Comparison of ENCODE assay signal across 8 mouse cellular contexts in the genomic region with DNA sequence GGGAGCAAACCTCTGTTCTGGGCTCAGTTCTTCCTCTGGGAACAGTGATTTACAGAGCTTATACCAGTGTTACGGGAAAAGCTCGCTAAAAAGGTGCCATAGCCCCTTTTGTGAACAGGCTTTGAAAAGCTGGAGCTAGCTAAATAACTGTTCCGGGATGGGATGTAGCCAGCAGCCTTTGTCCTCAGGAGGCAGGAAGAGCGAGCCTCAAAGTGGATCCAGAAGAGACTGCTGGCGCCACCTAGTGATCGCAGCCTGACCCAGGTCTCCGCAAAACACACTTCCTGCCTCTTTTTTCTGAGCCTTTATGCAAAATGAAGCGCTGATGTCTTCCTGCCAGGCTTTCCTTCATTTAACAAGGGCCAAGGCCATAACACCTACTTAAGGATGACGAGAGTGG. TPM values are rescaled to one million over a fixed set of nuclear protein-coding genes. Genes with fewer than 3 reads are reported as not detected.
A peak's percentile ranks its signal among the peaks of the same experiment; 100 is the strongest.
DNase-seq lines count a peak whose midpoint lies in the region; ATAC-seq and TF ChIP-seq lines count a peak whose summit lies in the region.

No protein-coding gene starts in this region.

- no peak for TF ChIP-seq EP300 in CH12.LX (IDR thresholded peaks at IDR 0.05; ENCODE audit: low read length)
- no peak for TF ChIP-seq EP300 in liver, postnatal 0 days (IDR thresholded peaks at IDR 0.05; ENCODE audit: low read depth)

- H3K27ac ChIP-seq in CH12.LX (ENCODE audit: insufficient read depth, low read depth): peak overlapping the region; percentile 90
- peak overlapping the region; percentile 94 for H3K27ac ChIP-seq in forebrain, embryonic 12.5 days
- H3K27ac ChIP-seq in liver, postnatal 0 days (ENCODE audit: low read depth): peak overlapping the region; percentile 94
- H3K27ac ChIP-seq in neural tube, embryonic 14.5 days (ENCODE audit: low read depth, low read length): peak overlapping the region; percentile 96

- in situ Hi-C loops in CH12.LX (cut with MboI; ENCODE audit: low pct_ligation_motif_present, low pct_unique_long_range_greater_than_20kb, low sequenced_read_pairs): loop anchor here (5.0 kb wide), 1 partner anchor 40 kb away; no protein-coding TSS in a partner anchor

- peak; percentile 92 for DNase-seq in CH12.LX (ENCODE audit: extremely low read depth)
- peak; percentile 83 for DNase-seq in c-Kit-positive CD71-positive TER-119-negative erythroid progenitor cells, embryonic 14.5 days (ENCODE audit: low read depth)
- DNase-seq in heart, postnatal 10 days: peak; percentile 92 to 94
- peak; percentile 80 for DNase-seq in large intestine, adult 2 months (ENCODE audit: low read depth, low spot score)
- peak; percentile 91 for DNase-seq in liver, postnatal 0 days
- DNase-seq in testis, postnatal 10 days (ENCODE audit: low spot score): peak; percentile 95

- peak; percentile 69 for ATAC-seq in forebrain, embryonic 12.5 days (ENCODE audit: low FRiP score)
- ATAC-seq in liver, postnatal 0 days: no peak
- peak; percentile 72 for ATAC-seq in neural tube, embryonic 14.5 days (ENCODE audit: low read depth)

- TF ChIP-seq POLR2A in CH12.LX (IDR thresholded peaks at IDR 0.05; ENCODE audit: low read depth, low read length): peak; percentile 38

- H3K4me3 ChIP-seq in CH12.LX (replicated peaks in 1 of 3; ENCODE audit: low read depth in 2 of 3, low read length in 2 of 3, poor library complexity in 1 of 3): peak overlapping the region in 2 of 3 experiments; percentile 22 to 40
- H3K4me3 ChIP-seq in forebrain, embryonic 12.5 days (replicated peaks): peak overlapping the region; percentile 31
- peak overlapping the region; percentile 83 for H3K4me3 ChIP-seq in liver, postnatal 0 days (ENCODE audit: low read depth, low read length)
- H3K4me3 ChIP-seq in neural tube, embryonic 14.5 days (ENCODE audit: low read depth, low read length): peak overlapping the region; percentile 30

- H3K27me3 ChIP-seq in CH12.LX (replicated peaks): no peaks in the 10 kb centered on the region
- no peaks in the 10 kb centered on the region for H3K27me3 ChIP-seq in forebrain, embryonic 12.5 days
- H3K27me3 ChIP-seq in liver, postnatal 0 days (ENCODE audit: insufficient read depth, low read length): no peaks in the 10 kb centered on the region
- no peaks in the 10 kb centered on the region for H3K27me3 ChIP-seq in neural tube, embryonic 14.5 days (ENCODE audit: control insufficient read depth, insufficient read depth, low read length)

- TF ChIP-seq CTCF in CH12.LX (conservative IDR thresholded peaks at IDR 0.05 in 1 of 2, IDR thresholded peaks at IDR 0.05 in 1 of 2; ENCODE audit: low read depth in 2 of 2, low read length in 2 of 2): peak; percentile 64 to 95
- TF ChIP-seq CTCF in liver, postnatal 0 days (IDR thresholded peaks at IDR 0.05; ENCODE audit: low read depth): peak; percentile 95

- intact Hi-C loops in heart, postnatal 10 days (cut with DNase I): loop anchor here (1.0 kb wide), 1 partner anchor 25 kb away; a partner anchor contains a TSS

- H3K4me1 ChIP-seq in CH12.LX (ENCODE audit: control insufficient read depth in 1 of 2, insufficient read depth in 2 of 2): peaks cover 13 to 65% of the 10 kb centered on the region in 2 experiments
- peaks cover 40% of the 10 kb centered on the region for H3K4me1 ChIP-seq in forebrain, embryonic 12.5 days
- peaks cover 39% of the 10 kb centered on the region for H3K4me1 ChIP-seq in liver, postnatal 0 days (ENCODE audit: insufficient read depth)
- peaks cover 29% of the 10 kb centered on the region for H3K4me1 ChIP-seq in neural tube, embryonic 14.5 days (ENCODE audit: control insufficient read depth, insufficient read depth, low read length)

- peak overlapping the region; percentile 59 for H3K9ac ChIP-seq in CH12.LX (ENCODE audit: insufficient read depth, low read depth)
- H3K9ac ChIP-seq in forebrain, embryonic 12.5 days: peak overlapping the region; percentile 79
- H3K9ac ChIP-seq in liver, postnatal 0 days (replicated peaks): peak overlapping the region; percentile 91
- H3K9ac ChIP-seq in neural tube, embryonic 14.5 days (replicated peaks; ENCODE audit: low read depth, low read length): peak overlapping the region; percentile 86

- dilution Hi-C loops in CH12.LX (cut with MboI; ENCODE audit: extremely low pct_ligation_motif_present, extremely low pct_unique_long_range_greater_than_20kb, low sequenced_read_pairs): no loop called here

- peaks cover 22% of the 10 kb centered on the region for H3K79me2 ChIP-seq in CH12.LX (replicated peaks; ENCODE audit: control insufficient read depth, extremely low read depth, insufficient read depth, poor library complexity, severe bottlenecking)

- H3K4me2 ChIP-seq in CH12.LX (ENCODE audit: insufficient read depth, low read depth, poor library complexity, severe bottlenecking): peak overlapping the region; percentile 48
- H3K4me2 ChIP-seq in forebrain, embryonic 12.5 days: peak overlapping the region; percentile 58
- H3K4me2 ChIP-seq in liver, postnatal 0 days (ENCODE audit: low read depth, low read length): peak overlapping the region; percentile 85
- H3K4me2 ChIP-seq in neural tube, embryonic 14.5 days (ENCODE audit: low read depth, low read length): peak overlapping the region; percentile 63

- peak; percentile 84 for TF ChIP-seq RAD21 in CH12.LX (IDR thresholded peaks at IDR 0.05; ENCODE audit: low read depth, low read length)

- no peaks in the 10 kb centered on the region for H3K9me3 ChIP-seq in CH12.LX (replicated peaks; ENCODE audit: low read length)
- H3K9me3 ChIP-seq in forebrain, embryonic 12.5 days: no peaks in the 10 kb centered on the region
- no peaks in the 10 kb centered on the region for H3K9me3 ChIP-seq in liver, postnatal 0 days (ENCODE audit: low read length)
- no peaks in the 10 kb centered on the region for H3K9me3 ChIP-seq in neural tube, embryonic 14.5 days (ENCODE audit: control insufficient read depth, low read length)

- H3K36me3 ChIP-seq in CH12.LX (replicated peaks in 1 of 2; ENCODE audit: control insufficient read depth in 1 of 2, insufficient read depth in 1 of 2, low read length in 1 of 2): peaks cover 17 to 42% of the 10 kb centered on the region in 2 experiments
- H3K36me3 ChIP-seq in forebrain, embryonic 12.5 days (replicated peaks): peaks cover 27% of the 10 kb centered on the region
- peaks cover 26% of the 10 kb centered on the region for H3K36me3 ChIP-seq in liver, postnatal 0 days (replicated peaks; ENCODE audit: insufficient read depth, low read length)
- peaks cover 3% of the 10 kb centered on the region; the same call in 1 of the 2 replicates for H3K36me3 ChIP-seq in neural tube, embryonic 14.5 days (ENCODE audit: control insufficient read depth, insufficient read depth, low read length)

- WGBS in forebrain, embryonic 12.5 days: under 1% methylated on average over 9 of the region's 9 CpGs
- 2% methylated on average over 9 of the region's 9 CpGs for WGBS in large intestine, adult 2 months
- WGBS in liver, postnatal 0 days (ENCODE audit: insufficient replicate concordance): 1% methylated on average over 9 of the region's 9 CpGs
- under 1% methylated on average over 9 of the region's 9 CpGs for WGBS in neural tube, embryonic 14.5 days

RNA-seq across cellular contexts. Expression of a gene that starts 2.3 kb away (rescaled TPM):
- total RNA-seq in CH12.LX (2012; rRNA removed) (319 and 365 TPM in 2 replicates), CH12.LX (2014; rRNA removed) (299 and 311 TPM in 2 replicates)
- 406 and 451 TPM in 2 replicates for polyA plus RNA-seq in CH12.LX (2012; ENCODE audit: insufficient read length, low read depth)
- 389 and 413 TPM in 2 replicates for polyA plus RNA-seq in forebrain, embryonic 12.5 days (2016; fragmentation: Nextera tagmentation; extraction: Ambion mirVana)
- 100 to 1,000 TPM; 216 to 231 TPM for total RNA-seq in heart, postnatal 10 days (2021)
- polyA plus RNA-seq in large intestine, adult 2 months (2012; rRNA removed): 93.2 and 120 TPM in 2 replicates
- 68.7 and 81.3 TPM in 2 replicates for polyA plus RNA-seq in liver, postnatal 0 days (2015; fragmentation: Nextera tagmentation; extraction: Ambion mirVana)
- polyA plus RNA-seq in neural tube, embryonic 14.5 days (2014; fragmentation: Nextera tagmentation; extraction: Ambion mirVana): 176 and 245 TPM in 2 replicates

RNA-seq across cellular contexts. Expression of a gene that starts 2.7 kb away (rescaled TPM):
- 10.0 and 11.0 TPM in 2 replicates for total RNA-seq in CH12.LX (2012; rRNA removed)
- total RNA-seq in CH12.LX (2014; rRNA removed): 2.4 TPM in 2 replicates
- 14.9 and 15.0 TPM in 2 replicates for polyA plus RNA-seq in CH12.LX (2012; ENCODE audit: insufficient read length, low read depth)
- 20.5 and 22.9 TPM in 2 replicates for polyA plus RNA-seq in forebrain, embryonic 12.5 days (2016; fragmentation: Nextera tagmentation; extraction: Ambion mirVana)
- total RNA-seq in heart, postnatal 10 days (2021): 10 to 100 TPM; 10.3 to 11.1 TPM
- 115 and 227 TPM in 2 replicates for polyA plus RNA-seq in large intestine, adult 2 months (2012; rRNA removed)
- polyA plus RNA-seq in liver, postnatal 0 days (2015; fragmentation: Nextera tagmentation; extraction: Ambion mirVana): 82.1 and 133 TPM in 2 replicates
- polyA plus RNA-seq in neural tube, embryonic 14.5 days (2014; fragmentation: Nextera tagmentation; extraction: Ambion mirVana): 29.4 and 30.5 TPM in 2 replicates

RNA-seq across cellular contexts. Expression of a gene that starts 25.6 kb away (rescaled TPM):
- total RNA-seq in CH12.LX (2012; rRNA removed): 14.7 and 15.9 TPM in 2 replicates
- total RNA-seq in CH12.LX (2014; rRNA removed): 14.0 and 14.1 TPM in 2 replicates
- polyA plus RNA-seq in CH12.LX (2012; ENCODE audit: insufficient read length, low read depth): 25.8 and 30.9 TPM in 2 replicates
- polyA plus RNA-seq in forebrain, embryonic 12.5 days (2016; fragmentation: Nextera tagmentation; extraction: Ambion mirVana): 49.0 and 52.8 TPM in 2 replicates
- 1 to 10 TPM; 4.3 to 4.8 TPM for total RNA-seq in heart, postnatal 10 days (2021)
- 8.0 and 8.8 TPM in 2 replicates for polyA plus RNA-seq in large intestine, adult 2 months (2012; rRNA removed)
- 8.2 and 8.4 TPM in 2 replicates for polyA plus RNA-seq in liver, postnatal 0 days (2015; fragmentation: Nextera tagmentation; extraction: Ambion mirVana)
- 34.9 and 40.8 TPM in 2 replicates for polyA plus RNA-seq in neural tube, embryonic 14.5 days (2014; fragmentation: Nextera tagmentation; extraction: Ambion mirVana)

RNA-seq across cellular contexts. Expression of a gene that starts 25.8 kb away (rescaled TPM):
- 137 and 161 TPM in 2 replicates for total RNA-seq in CH12.LX (2012; rRNA removed)
- 180 and 211 TPM in 2 replicates for total RNA-seq in CH12.LX (2014; rRNA removed)
- polyA plus RNA-seq in CH12.LX (2012; ENCODE audit: insufficient read length, low read depth): 301 and 327 TPM in 2 replicates
- polyA plus RNA-seq in forebrain, embryonic 12.5 days (2016; fragmentation: Nextera tagmentation; extraction: Ambion mirVana): 17.1 and 18.1 TPM in 2 replicates
- 10 to 100 TPM; 11.5 to 11.8 TPM for total RNA-seq in heart, postnatal 10 days (2021)
- polyA plus RNA-seq in large intestine, adult 2 months (2012; rRNA removed): 40.4 and 43.2 TPM in 2 replicates
- polyA plus RNA-seq in liver, postnatal 0 days (2015; fragmentation: Nextera tagmentation; extraction: Ambion mirVana): 18.5 and 19.0 TPM in 2 replicates
- 22.3 and 22.9 TPM in 2 replicates for polyA plus RNA-seq in neural tube, embryonic 14.5 days (2014; fragmentation: Nextera tagmentation; extraction: Ambion mirVana)

RNA-seq across cellular contexts. Expression of a gene that starts 31.2 kb away (rescaled TPM):
- total RNA-seq in CH12.LX (2012; rRNA removed): 0.13 and 0.21 TPM in 2 replicates
- total RNA-seq in CH12.LX (2014; rRNA removed): 0.04 TPM in 1 of 2 replicates, not detected in the other
- 1.0 and 1.3 TPM in 2 replicates for polyA plus RNA-seq in CH12.LX (2012; ENCODE audit: insufficient read length, low read depth)
- 0.44 and 0.45 TPM in 2 replicates for polyA plus RNA-seq in forebrain, embryonic 12.5 days (2016; fragmentation: Nextera tagmentation; extraction: Ambion mirVana)
- total RNA-seq in heart, postnatal 10 days (2021): under 1 TPM; 0.26 to 0.27 TPM
- 1.3 and 6.0 TPM in 2 replicates for polyA plus RNA-seq in large intestine, adult 2 months (2012; rRNA removed)
- polyA plus RNA-seq in liver, postnatal 0 days (2015; fragmentation: Nextera tagmentation; extraction: Ambion mirVana): 18.2 and 19.9 TPM in 2 replicates
- polyA plus RNA-seq in neural tube, embryonic 14.5 days (2014; fragmentation: Nextera tagmentation; extraction: Ambion mirVana): 1.2 and 1.7 TPM in 2 replicates

Comparison
In these comparisons a context has a peak if more than half of its experiments do, and no peak if none do; other contexts are left out.
1. H3K4me3 ChIP-seq: peak in every context shown above with its lines; median percentile 83 in liver, postnatal 0 days; 31 in CH12.LX; 31 in forebrain, embryonic 12.5 days; 30 in neural tube, embryonic 14.5 days.